Mouse (Mus musculus): ENCODE measurements at regions not wholly inside any gene's neighbourhood (a gene's known extent, or its start where the extent isn't known, plus 50 kb on each side); places are given as distances from the start of the nearest gene placed in this dataset.

GRCm38 (mm10) chr3:83709531-83709930 lies 56.6 kb upstream of the Sfrp2 start:
- no peak for TF ChIP-seq ZC3H11A (IDR thresholded peaks at IDR 0.05; ENCODE audit: low read depth, low read length)
- TF ChIP-seq E2F4 (IDR thresholded peaks at IDR 0.05; ENCODE audit: insufficient replicate concordance, low read depth, low read length): no peak
- TF ChIP-seq CTCF (conservative IDR thresholded peaks at IDR 0.05 in 1 of 2, IDR thresholded peaks at IDR 0.05 in 1 of 2; ENCODE audit: low read depth in 2 of 2, low read length in 2 of 2): no peak
- TF ChIP-seq USF1 (IDR thresholded peaks at IDR 0.05; ENCODE audit: low read depth, low read length): no peak
- TF ChIP-seq CHD1 (IDR thresholded peaks at IDR 0.05; ENCODE audit: low read depth, low read length): no peak
- no peak for TF ChIP-seq ETS1 (conservative IDR thresholded peaks at IDR 0.05; ENCODE audit: low read depth, low read length)

Data from CH12.LX (cell line).